Mouse (Mus musculus) frontal cortex, adult (tissue): ENCODE results near the gene Gpr50.

ENCODE experiments used
- ATAC-seq: cut with Nextera tagmentation; 2 replicates; pipeline ENCODE4 v1.9.2; 2017; ENCODE audit warnings: mild to moderate bottlenecking, moderate library complexity, mixed read lengths; ENCODE audit not compliant: low TSS enrichment

The Gpr50 gene

GRCm38 (mm10) chrX:71663374-71663773 lies at the start of gene Gpr50:
Gpr50 (plus strand) TSS chrX:71663667.
- ATAC-seq = no peak

GRCm38 (mm10) chrX:71622286-71622685 lies 41.2 kb upstream of the Gpr50 start:
- peak; percentile 85; the same call in 1 of the 2 replicates for ATAC-seq

GRCm38 (mm10) chrX:71623843-71624242 lies 39.6 kb upstream of the Gpr50 start:
- ATAC-seq = no peak

- 0 out of 2 replicates have a peak, but pooled peaks have one; percentile 55 for ATAC-seq
Observed at GRCm38 (mm10) chrX:71628306-71628705, 35.2 kb upstream of the Gpr50 start.

GRCm38 (mm10) chrX:71630709-71631108 lies 32.8 kb upstream of the Gpr50 start:
- ATAC-seq = no peak

GRCm38 (mm10) chrX:71631130-71631529 lies 32.3 kb upstream of the Gpr50 start:
- ATAC-seq = no peak

GRCm38 (mm10) chrX:71647958-71648357 lies 15.5 kb upstream of the Gpr50 start:
- peak; percentile 69 for ATAC-seq

GRCm38 (mm10) chrX:71648434-71648833 lies 15.0 kb upstream of the Gpr50 start:
- ATAC-seq = no peak

- ATAC-seq = peak; percentile 85
Observed at GRCm38 (mm10) chrX:71648848-71649454, 14.5 kb upstream of the Gpr50 start.

GRCm38 (mm10) chrX:71649993-71650392 lies 13.5 kb upstream of the Gpr50 start:
- ATAC-seq = no peak

GRCm38 (mm10) chrX:71661794-71662193 lies 1.7 kb upstream of the Gpr50 start:
- no peak for ATAC-seq

- no peak for ATAC-seq
Observed at GRCm38 (mm10) chrX:71663871-71664687, 612 bp downstream of the Gpr50 start.

- ATAC-seq = no peak
Observed at GRCm38 (mm10) chrX:71664688-71665026, 1.2 kb downstream of the Gpr50 start.

- no peak for ATAC-seq
Observed at GRCm38 (mm10) chrX:71670254-71670653, 6.8 kb downstream of the Gpr50 start.

- no peak for ATAC-seq
Observed at GRCm38 (mm10) chrX:71700817-71701469, 37.5 kb downstream of the Gpr50 start.
